Mouse (Mus musculus): ENCODE results near the gene Tmem117. TPM values are rescaled to one million over a fixed set of nuclear protein-coding genes. Genes with fewer than 3 reads are reported as not detected.

Tmem117 gene
- polyA plus RNA-seq, 1 experiment: 9.1 TPM

- no peak overlapping the region for H3K27ac ChIP-seq (ENCODE audit: insufficient read depth, low read length)
- H3K4me3 ChIP-seq (replicated peaks; ENCODE audit: insufficient read depth, low read depth, low read length): no peak overlapping the region
- peaks cover 12% of the 10 kb centered on the region for H3K4me1 ChIP-seq (ENCODE audit: control insufficient read depth, insufficient read depth, low read length)
- WGBS: 65% methylated on average over 13 of the region's 13 CpGs
- no peaks in the 10 kb centered on the region for H3K27me3 ChIP-seq (ENCODE audit: control insufficient read depth, insufficient read depth, low read length)
- TF ChIP-seq POLR2A (IDR thresholded peaks at IDR 0.05; ENCODE audit: borderline replicate concordance, insufficient read depth, low read length) (no peak), CTCF (IDR thresholded peaks at IDR 0.05; ENCODE audit: borderline replicate concordance, insufficient read depth, low read depth, low read length) (no peak)
- no peak for DNase-seq
Measured at GRCm38 (mm10) chr15:94649766-94650120, 20.7 kb downstream of the Tmem117 start.

- Histone ChIP-seq H3K4me1 (ENCODE audit: control insufficient read depth, insufficient read depth, low read length) (peaks cover 12% of the 10 kb centered on the region), H3K4me3 (replicated peaks; ENCODE audit: insufficient read depth, low read depth, low read length) (no peak overlapping the region), H3K27me3 (ENCODE audit: control insufficient read depth, insufficient read depth, low read length) (no peaks in the 10 kb centered on the region), H3K27ac (ENCODE audit: insufficient read depth, low read length) (peak overlapping the region; percentile 32; the same call in 1 of the 2 replicates)
- 77% methylated on average over 9 of the region's 9 CpGs for WGBS
- no peak for TF ChIP-seq POLR2A (IDR thresholded peaks at IDR 0.05; ENCODE audit: borderline replicate concordance, insufficient read depth, low read length)
- DNase-seq: no peak
Measured at GRCm38 (mm10) chr15:94651350-94651749, 22.3 kb downstream of the Tmem117 start.

GRCm38 (mm10) chr15:94651969-94652842, 23.2 kb downstream of the Tmem117 start:
- TF ChIP-seq CTCF (IDR thresholded peaks at IDR 0.05; ENCODE audit: borderline replicate concordance, insufficient read depth, low read depth, low read length) (no peak), POLR2A (IDR thresholded peaks at IDR 0.05; ENCODE audit: borderline replicate concordance, insufficient read depth, low read length) (no peak)
- Histone ChIP-seq H3K4me3 (replicated peaks; ENCODE audit: insufficient read depth, low read depth, low read length) (no peak overlapping the region), H3K27me3 (ENCODE audit: control insufficient read depth, insufficient read depth, low read length) (no peaks in the 10 kb centered on the region), H3K4me1 (ENCODE audit: control insufficient read depth, insufficient read depth, low read length) (peaks cover 12% of the 10 kb centered on the region), H3K27ac (ENCODE audit: insufficient read depth, low read length) (peak overlapping the region; percentile 32; the same call in 1 of the 2 replicates)
- WGBS: 70% methylated on average over 13 of the region's 13 CpGs
- DNase-seq: no peak

GRCm38 (mm10) chr15:94652843-94653206, 23.8 kb downstream of the Tmem117 start:
- no peak overlapping the region for H3K27ac ChIP-seq (ENCODE audit: insufficient read depth, low read length)
- 70% methylated on average over 3 of the region's 3 CpGs for WGBS

GRCm38 (mm10) chr15:94655811-94656323, 26.8 kb downstream of the Tmem117 start:
- WGBS: 51% methylated on average over 13 of the region's 13 CpGs
- H3K27ac ChIP-seq (ENCODE audit: insufficient read depth, low read length): no peak overlapping the region
- no peaks in the 10 kb centered on the region for H3K27me3 ChIP-seq (ENCODE audit: control insufficient read depth, insufficient read depth, low read length)
- peaks cover 8% of the 10 kb centered on the region for H3K4me1 ChIP-seq (ENCODE audit: control insufficient read depth, insufficient read depth, low read length)
- no peak for TF ChIP-seq CTCF (IDR thresholded peaks at IDR 0.05; ENCODE audit: borderline replicate concordance, insufficient read depth, low read depth, low read length)
- no peak overlapping the region for H3K4me3 ChIP-seq (replicated peaks; ENCODE audit: insufficient read depth, low read depth, low read length)
- peak; percentile 38 to 57 for DNase-seq

More at GRCm38 (mm10) chr15:94652843-94653206, 23.8 kb downstream of the Tmem117 start:
- H3K4me1 ChIP-seq (ENCODE audit: control insufficient read depth, insufficient read depth, low read length): peaks cover 12% of the 10 kb centered on the region
- TF ChIP-seq POLR2A (IDR thresholded peaks at IDR 0.05; ENCODE audit: borderline replicate concordance, insufficient read depth, low read length): no peak
- TF ChIP-seq CTCF (IDR thresholded peaks at IDR 0.05; ENCODE audit: borderline replicate concordance, insufficient read depth, low read depth, low read length): no peak
- no peak for DNase-seq
- H3K27me3 ChIP-seq (ENCODE audit: control insufficient read depth, insufficient read depth, low read length): no peaks in the 10 kb centered on the region
- no peak overlapping the region for H3K4me3 ChIP-seq (replicated peaks; ENCODE audit: insufficient read depth, low read depth, low read length)

GRCm38 (mm10) chr15:94657882-94658281, 28.9 kb downstream of the Tmem117 start:
- no peak overlapping the region for H3K27ac ChIP-seq (ENCODE audit: insufficient read depth, low read length)
- peaks cover 7% of the 10 kb centered on the region for H3K4me1 ChIP-seq (ENCODE audit: control insufficient read depth, insufficient read depth, low read length)
- 93% methylated on average over 6 of the region's 6 CpGs for WGBS
- TF ChIP-seq CTCF (IDR thresholded peaks at IDR 0.05; ENCODE audit: borderline replicate concordance, insufficient read depth, low read depth, low read length): no peak
- no peak for TF ChIP-seq POLR2A (IDR thresholded peaks at IDR 0.05; ENCODE audit: borderline replicate concordance, insufficient read depth, low read length)
- DNase-seq: no peak
- H3K27me3 ChIP-seq (ENCODE audit: control insufficient read depth, insufficient read depth, low read length): no peaks in the 10 kb centered on the region
- no peak overlapping the region for H3K4me3 ChIP-seq (replicated peaks; ENCODE audit: insufficient read depth, low read depth, low read length)

GRCm38 (mm10) chr15:94658392-94659111, 29.5 kb downstream of the Tmem117 start:
- H3K27me3 ChIP-seq (ENCODE audit: control insufficient read depth, insufficient read depth, low read length): no peaks in the 10 kb centered on the region
- TF ChIP-seq POLR2A (IDR thresholded peaks at IDR 0.05; ENCODE audit: borderline replicate concordance, insufficient read depth, low read length) (no peak), CTCF (IDR thresholded peaks at IDR 0.05; ENCODE audit: borderline replicate concordance, insufficient read depth, low read depth, low read length) (no peak)
- WGBS: 78% methylated on average over 13 of the region's 13 CpGs
- no peak overlapping the region for H3K27ac ChIP-seq (ENCODE audit: insufficient read depth, low read length)
- H3K4me1 ChIP-seq (ENCODE audit: control insufficient read depth, insufficient read depth, low read length): peaks cover 7% of the 10 kb centered on the region
- DNase-seq: no peak
- H3K4me3 ChIP-seq (replicated peaks; ENCODE audit: insufficient read depth, low read depth, low read length): no peak overlapping the region

GRCm38 (mm10) chr15:94659112-94659437, 30.0 kb downstream of the Tmem117 start:
- WGBS: 16% methylated on average over 6 of the region's 6 CpGs
- H3K4me3 ChIP-seq (replicated peaks; ENCODE audit: insufficient read depth, low read depth, low read length): no peak overlapping the region
- no peaks in the 10 kb centered on the region for H3K27me3 ChIP-seq (ENCODE audit: control insufficient read depth, insufficient read depth, low read length)
- no peak overlapping the region for H3K27ac ChIP-seq (ENCODE audit: insufficient read depth, low read length)
- H3K4me1 ChIP-seq (ENCODE audit: control insufficient read depth, insufficient read depth, low read length): peaks cover 7% of the 10 kb centered on the region
- TF ChIP-seq CTCF (IDR thresholded peaks at IDR 0.05; ENCODE audit: borderline replicate concordance, insufficient read depth, low read depth, low read length) (no peak), POLR2A (IDR thresholded peaks at IDR 0.05; ENCODE audit: borderline replicate concordance, insufficient read depth, low read length) (no peak)
- DNase-seq: peak; percentile 45 to 59

Data from cerebellum, adult 2 months (tissue).